Mouse (Mus musculus) liver, adult 2 months (tissue): ENCODE data around the gene Polr2j. TPM values are rescaled to one million over a fixed set of nuclear protein-coding genes. Genes with fewer than 3 reads are reported as not detected.
"Not testable (repeated sequence)": the region's sequence is repeated elsewhere in the genome, so short reads cannot be mapped to it uniquely, and the experiment has no call there.

Source experiments
- DNase-seq: peaks from one replicate; pipeline ENCODE4 v3.0.0-alpha.2; 2011; ENCODE audit warnings: low read depth, low spot score; ENCODE audit errors: extremely low read depth
- H3K27ac ChIP-seq: fragments of 200-500 bp; replicated peaks from 2 replicates; pipeline ENCODE4 v1.5.1; 2012; ENCODE audit warnings: low read depth, mild to moderate bottlenecking, control low read depth, inconsistent platforms, low read length; ENCODE audit not compliant: insufficient read depth
- H3K27me3 ChIP-seq: fragments of 200-500 bp; 2 replicates; pipeline ENCODE4 v1.6.1; 2012; ENCODE audit warnings: mild to moderate bottlenecking, moderate library complexity, low read length, inconsistent platforms; ENCODE audit not compliant: control insufficient read depth, insufficient read depth
- H3K36me3 ChIP-seq: fragments of 200-500 bp; 2 replicates; pipeline ENCODE4 v1.6.1; 2012; ENCODE audit warnings: low read length, inconsistent platforms; ENCODE audit not compliant: control insufficient read depth, insufficient read depth
- H3K4me1 ChIP-seq: fragments of 200-500 bp; 2 replicates; pipeline ENCODE4 v1.6.1; 2011; ENCODE audit warnings: low read length; ENCODE audit not compliant: control insufficient read depth, insufficient read depth
- H3K4me3 ChIP-seq: fragments of 200-500 bp; 2 replicates; pipeline ENCODE4 v1.5.1; 2011; ENCODE audit warnings: low read depth, mild to moderate bottlenecking, control low read depth, low read length, moderate library complexity; ENCODE audit not compliant: insufficient read depth
- H3K79me2 ChIP-seq: fragments of 200-500 bp; 2 replicates; pipeline ENCODE4 v1.6.1; 2012; ENCODE audit warnings: inconsistent platforms, mild to moderate bottlenecking, low read length, moderate library complexity; ENCODE audit not compliant: control insufficient read depth, insufficient read depth
- H3K9ac ChIP-seq: fragments of 200-500 bp; 2 replicates; pipeline ENCODE4 v1.6.1; 2012; ENCODE audit warnings: low read depth, mild to moderate bottlenecking, control low read depth, inconsistent platforms, low read length
- CTCF ChIP-seq: fragments of 200-500 bp; IDR thresholded peaks from 2 replicates; pipeline ENCODE4 v1.5.1; 2011; ENCODE audit warnings: low read depth, low read length, control low read depth
- POLR2A ChIP-seq: fragments of 200-500 bp; IDR thresholded peaks from 2 replicates; pipeline ENCODE4 v1.6.1; 2011; ENCODE audit warnings: low read length, control low read depth; ENCODE audit not compliant: insufficient read depth; ENCODE audit errors: extremely low read depth
- WGBS: fragments of 180-500 bp; shearing (Covaris S2); methylation state at CpG from one replicate; pipeline ENCODE4 v1.1.7; 2018; 5-methylcytosine and 5-hydroxymethylcytosine counted together
- polyA plus RNA-seq: library from polyadenylated mRNA; depleted of rRNA; stranded (reverse); fragments of >200 nt; gene quantifications from 2 replicates; pipeline ENCODE4 v1.2.3, GENCODE M21; 2012
- total RNA-seq: library from RNA; depleted of rRNA; stranded (reverse); fragments of >200 nt; gene quantifications from 2 replicates; pipeline ENCODE4 v1.2.3, GENCODE M21; 2014

Gene Polr2j
- total and polyA plus RNA-seq, 2 experiments: 36.1 to 46.1 TPM

GRCm38 (mm10) chr5:136095089-136095488 lies 21.3 kb upstream of the Polr2j start:
- Histone ChIP-seq H3K4me1 (no peaks in the 10 kb centered on the region), H3K27ac (no peak overlapping the region), H3K79me2 (no peaks in the 10 kb centered on the region), H3K36me3 (no peaks in the 10 kb centered on the region), H3K4me3 (no peak overlapping the region), H3K9ac (no peak overlapping the region), H3K27me3 (no peaks in the 10 kb centered on the region)
- TF ChIP-seq CTCF: no peak
- TF ChIP-seq POLR2A: no peak
- no peak for DNase-seq
- 77% methylated on average over 7 of the region's 7 CpGs for WGBS

GRCm38 (mm10) chr5:136098536-136098935 lies 17.9 kb upstream of the Polr2j start:
- no peaks in the 10 kb centered on the region for H3K36me3 ChIP-seq
- no peak for TF ChIP-seq CTCF
- no peak for TF ChIP-seq POLR2A
- no peak overlapping the region for H3K4me3 ChIP-seq
- H3K79me2 ChIP-seq: no peaks in the 10 kb centered on the region
- 77% methylated on average over 10 of the region's 10 CpGs for whole genome bisulfite sequencing
- H3K27ac ChIP-seq: no peak overlapping the region
- no peak overlapping the region for H3K9ac ChIP-seq
- H3K27me3 ChIP-seq: no peaks in the 10 kb centered on the region
- DNase-seq: no peak
- peaks cover 2% of the 10 kb centered on the region; the same call in 1 of the 2 replicates for H3K4me1 ChIP-seq

GRCm38 (mm10) chr5:136102099-136102820 lies 14.2 kb upstream of the Polr2j start:
- no peaks in the 10 kb centered on the region for H3K36me3 ChIP-seq
- no peak overlapping the region for H3K27ac ChIP-seq
- TF ChIP-seq CTCF (peak; percentile 96), POLR2A (no peak)
- no peak overlapping the region for H3K9ac ChIP-seq
- no peaks in the 10 kb centered on the region for H3K27me3 ChIP-seq
- peaks cover 2% of the 10 kb centered on the region; the same call in 1 of the 2 replicates for H3K4me1 ChIP-seq
- peak overlapping the region; percentile 28; the same call in 1 of the 2 replicates for H3K4me3 ChIP-seq
- peak; percentile 79 for DNase-seq
- no peaks in the 10 kb centered on the region for H3K79me2 ChIP-seq
- WGBS: 8% methylated on average over 41 of the region's 41 CpGs

GRCm38 (mm10) chr5:136104511-136104910 lies 11.9 kb upstream of the Polr2j start:
- Histone ChIP-seq H3K27ac (no peak overlapping the region), H3K27me3 (no peaks in the 10 kb centered on the region), H3K9ac (no peak overlapping the region), H3K79me2 (no peaks in the 10 kb centered on the region), H3K4me3 (no peak overlapping the region), H3K36me3 (no peaks in the 10 kb centered on the region), H3K4me1 (peaks cover 2% of the 10 kb centered on the region; the same call in 1 of the 2 replicates)
- TF ChIP-seq CTCF (peak; percentile 39; the same call in 1 of the 2 replicates), POLR2A (no peak)
- DNase-seq: no peak
- WGBS: 93% methylated on average over 5 of the region's 5 CpGs

- Histone ChIP-seq H3K36me3 (no peaks in the 10 kb centered on the region), H3K4me1 (no peaks in the 10 kb centered on the region), H3K9ac (no peak overlapping the region), H3K27me3 (no peaks in the 10 kb centered on the region), H3K4me3 (no peak overlapping the region), H3K79me2 (no peaks in the 10 kb centered on the region), H3K27ac (no peak overlapping the region)
- DNase-seq: no peak
- WGBS: 37% methylated on average over 2 of the region's 2 CpGs
- TF ChIP-seq POLR2A (no peak), CTCF (no peak)
Measured at GRCm38 (mm10) chr5:136108486-136108885, 7.9 kb upstream of the Polr2j start.

- H3K36me3 ChIP-seq: no peaks in the 10 kb centered on the region
- DNase-seq: peak; percentile 39
- no peak overlapping the region for H3K27ac ChIP-seq
- no peaks in the 10 kb centered on the region for H3K79me2 ChIP-seq
- no peak for TF ChIP-seq POLR2A
- no peak for TF ChIP-seq CTCF
- 24% methylated on average over 3 of the region's 3 CpGs for WGBS
- no peak overlapping the region for H3K9ac ChIP-seq
- H3K4me3 ChIP-seq: no peak overlapping the region
- no peaks in the 10 kb centered on the region for H3K4me1 ChIP-seq
- no peaks in the 10 kb centered on the region for H3K27me3 ChIP-seq
Measured at GRCm38 (mm10) chr5:136109042-136109441, 7.4 kb upstream of the Polr2j start.

- H3K4me3 ChIP-seq, H3K27me3 ChIP-seq, H3K9ac ChIP-seq, DNase-seq, H3K4me1 ChIP-seq, H3K27ac ChIP-seq, H3K36me3 ChIP-seq: not testable (repeated sequence)
- WGBS: 43% methylated on average over 4 of the region's 4 CpGs
- H3K79me2 ChIP-seq: peaks cover 16% of the 10 kb centered on the region; the same call in 1 of the 2 replicates
Measured at GRCm38 (mm10) chr5:136113546-136113945, 2.9 kb upstream of the Polr2j start.
